Mouse (Mus musculus) mouse trophoblast stem cell (cell line): ENCODE measurements around the gene Mrpl51.

ENCODE experiments used
- in situ Hi-C, 2 experiments: fragments of 300-500 bp; cut with MseI, MboI; formaldehyde crosslinking; loops; 2 replicates in 1 of 2; 3 replicates in 1 of 2; pipeline ENCODE4 v1.15.1; 2025

Mrpl51 gene

DNA sequence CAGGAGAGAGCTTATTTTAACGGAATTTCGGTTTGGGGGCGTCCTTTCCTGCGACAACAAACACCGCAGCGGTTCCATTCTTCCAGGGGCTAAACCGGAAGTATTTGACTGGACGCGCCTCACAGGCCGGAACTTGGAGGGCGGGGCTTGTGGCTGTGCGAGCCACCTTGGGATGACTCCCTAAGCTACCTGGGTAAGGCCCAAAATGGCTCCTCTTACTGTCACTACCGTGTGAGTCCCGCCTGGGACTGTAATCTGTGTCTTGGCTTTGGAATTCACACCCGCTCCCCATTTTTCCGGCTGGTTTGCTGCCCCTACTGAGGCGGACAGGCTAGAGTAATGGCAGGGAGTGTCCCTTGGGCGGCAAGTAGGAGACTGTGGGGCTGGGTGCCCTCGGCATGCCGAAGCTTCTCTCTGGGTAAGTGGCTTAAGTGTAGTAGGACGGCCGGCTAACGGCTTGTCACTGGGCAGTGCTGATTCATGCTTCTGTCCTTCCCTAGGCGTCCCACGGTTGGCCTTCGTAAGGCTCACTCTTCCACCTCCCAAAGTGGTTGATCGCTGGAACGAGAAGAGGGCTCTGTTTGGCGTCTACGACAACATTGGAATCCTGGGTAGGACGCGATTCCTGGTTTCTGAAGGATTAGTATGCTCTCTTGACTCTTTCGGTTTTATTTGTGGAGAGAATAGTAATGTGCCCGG lies 564 bp downstream of the Mrpl51 start:
- in situ Hi-C loops = no loop called here

DNA sequence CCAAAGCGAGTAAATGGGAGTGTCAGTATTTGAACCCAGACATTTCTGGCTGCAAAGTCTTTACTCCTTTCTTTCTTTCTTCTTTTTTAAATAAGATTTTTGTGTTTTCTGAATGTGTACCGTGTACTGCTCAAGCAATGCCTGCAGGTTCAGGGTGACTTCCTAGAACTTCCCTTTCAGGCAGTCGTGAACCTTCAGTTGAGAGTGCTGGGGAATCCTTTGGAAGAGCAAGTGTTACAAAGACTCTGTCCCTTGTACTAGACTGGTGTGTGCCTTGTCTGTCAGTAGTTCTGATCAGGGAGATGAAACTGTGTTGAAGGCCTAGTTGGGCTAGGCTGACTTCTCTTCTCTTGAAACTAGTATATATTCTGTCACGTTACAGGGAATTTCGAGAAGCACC lies 1.2 kb downstream of the Mrpl51 start:
- in situ Hi-C loops = no loop called here

DNA sequence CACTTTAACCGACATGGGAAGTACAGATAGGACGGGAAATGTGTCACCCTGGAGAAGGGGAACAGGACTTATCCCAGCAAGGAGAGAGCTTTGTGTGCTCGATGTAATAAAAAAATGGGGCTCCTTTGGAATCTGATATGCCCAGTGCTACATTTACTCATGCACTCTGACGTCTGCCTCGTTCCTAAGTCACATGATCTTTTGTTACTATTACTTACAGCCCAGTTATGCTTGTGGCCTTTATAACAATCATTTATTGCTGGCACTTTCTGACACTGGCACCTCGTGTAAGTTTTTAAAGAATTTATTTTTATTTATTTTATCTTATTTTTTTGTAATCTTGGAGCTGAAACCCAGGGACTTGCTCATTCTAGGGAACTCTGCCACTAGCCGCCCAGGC lies 1.8 kb downstream of the Mrpl51 start:
- in situ Hi-C loops = no loop called here

DNA sequence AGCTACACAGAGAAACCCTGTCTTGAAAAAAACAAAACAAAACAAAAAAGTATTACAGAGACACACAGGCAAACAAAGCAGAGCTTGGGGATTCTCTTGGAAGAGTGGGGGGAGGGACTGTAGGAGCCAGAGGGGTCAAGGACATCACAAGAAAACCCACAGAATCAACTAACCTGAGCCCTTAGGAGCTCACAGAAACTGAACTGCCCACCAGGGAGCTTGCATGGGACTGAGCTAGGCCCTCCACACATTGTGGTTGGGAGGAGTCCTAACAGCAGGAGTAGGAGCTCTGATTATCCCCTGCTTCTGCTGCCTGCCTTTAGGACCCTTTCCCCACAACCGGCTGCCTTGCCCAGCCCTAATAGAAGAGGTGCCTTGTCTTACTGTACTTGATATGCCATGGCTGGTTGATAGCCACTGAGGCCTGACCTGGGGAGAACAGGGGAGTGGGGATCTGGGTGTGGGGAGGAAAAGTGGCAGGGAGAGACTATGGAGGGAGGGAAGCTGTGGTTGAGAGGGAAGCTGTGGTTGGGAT lies 4.0 kb downstream of the Mrpl51 start:
- in situ Hi-C loops = no loop called here

DNA sequence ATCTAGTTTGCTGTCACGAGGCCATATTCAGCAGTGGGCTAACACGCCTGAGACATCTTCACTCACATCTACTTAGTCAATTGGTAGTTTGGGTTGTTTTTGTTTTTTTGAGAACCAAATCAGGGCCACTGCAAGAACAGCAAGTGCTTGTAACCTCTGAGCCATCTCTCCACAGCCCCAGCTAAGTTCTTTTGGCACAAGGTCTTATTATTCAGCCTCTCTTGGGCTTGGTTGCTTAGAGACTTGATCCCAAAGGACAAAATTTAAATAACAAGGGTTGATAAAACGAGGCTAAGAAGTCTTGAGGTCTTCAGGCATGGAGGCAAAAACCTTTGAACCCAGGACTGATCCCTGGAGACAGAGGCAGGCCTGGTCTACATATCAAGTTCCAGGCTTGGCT lies 4.7 kb downstream of the Mrpl51 start:
- in situ Hi-C loops = no loop called here

DNA sequence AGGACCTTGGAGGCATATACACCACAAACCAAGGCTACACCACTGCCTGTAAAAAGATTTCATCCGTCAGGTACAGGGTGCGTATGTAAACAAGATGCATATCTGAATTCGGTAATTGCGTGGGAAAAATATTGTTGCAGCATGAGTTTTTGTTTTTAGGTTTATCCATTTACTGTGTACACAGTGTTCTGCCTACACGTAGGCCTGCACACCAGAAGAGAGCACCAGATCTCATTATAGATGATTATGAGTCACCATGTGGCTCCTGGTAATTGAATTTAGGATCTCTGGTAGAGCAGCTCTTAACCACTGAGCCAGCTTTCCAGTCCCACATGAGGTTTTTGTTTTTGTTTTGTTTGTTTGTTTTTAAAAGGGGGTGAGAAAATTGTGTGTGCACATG lies 5.6 kb downstream of the Mrpl51 start:
- in situ Hi-C loops = no loop called here

DNA sequence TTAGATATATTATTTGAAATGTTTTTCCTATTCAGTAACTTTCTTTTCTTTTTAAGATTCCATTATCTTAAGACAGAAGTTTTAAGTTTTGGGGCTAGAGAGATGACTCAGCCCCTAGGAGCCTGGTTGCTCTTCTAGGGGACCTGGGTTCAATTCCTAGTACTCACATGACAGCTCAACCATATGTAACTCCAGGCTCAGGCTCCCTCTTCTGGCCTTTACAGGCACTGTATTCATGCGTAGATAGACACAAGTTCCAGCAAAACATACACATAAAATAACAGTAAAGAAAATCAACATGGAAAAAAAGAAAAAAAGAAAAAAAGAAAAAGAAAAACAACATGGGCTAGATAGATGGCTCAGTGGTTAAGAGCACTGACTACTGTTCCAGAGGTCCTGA lies 18.8 kb downstream of the Mrpl51 start:
- in situ Hi-C loops = no loop called here

DNA sequence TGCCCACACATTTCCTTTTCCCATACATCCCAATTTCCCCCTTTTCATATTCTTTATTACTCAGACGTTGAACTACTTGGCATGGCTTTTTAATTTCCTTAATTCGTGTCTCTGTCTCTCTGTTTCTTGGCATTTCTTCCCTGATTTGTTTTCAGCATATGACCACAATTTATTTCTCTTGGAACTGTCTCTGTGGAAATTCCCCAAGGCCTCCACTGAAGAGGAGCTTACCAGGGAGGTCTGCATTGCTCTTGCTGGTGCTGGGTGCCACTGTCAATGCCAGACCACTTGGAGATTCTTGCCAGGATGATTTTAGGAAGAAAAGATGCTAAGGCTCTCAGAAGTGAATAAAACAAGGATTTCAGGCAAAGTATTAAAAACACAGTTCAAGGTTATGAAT lies 21.0 kb downstream of the Mrpl51 start:
- in situ Hi-C loops = no loop called here

DNA sequence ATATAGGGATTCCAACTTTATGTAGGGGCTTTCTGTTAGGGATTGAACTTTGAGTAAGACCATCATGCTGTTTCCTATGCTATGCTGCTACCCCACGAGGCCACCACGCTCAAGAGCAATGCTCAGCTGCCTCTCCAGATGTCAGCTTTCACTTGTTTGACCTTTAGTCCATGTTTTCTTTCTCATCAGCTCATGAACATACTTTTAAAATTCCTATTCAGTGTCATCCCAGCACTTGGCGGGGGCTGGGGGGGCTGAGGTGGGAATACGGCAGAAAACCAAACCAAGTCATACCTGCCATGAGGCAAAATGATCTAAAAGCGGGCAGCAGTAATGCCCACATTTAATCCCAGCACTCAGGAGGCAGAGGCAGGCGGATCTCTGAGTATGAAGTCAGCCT lies 21.5 kb downstream of the Mrpl51 start:
- in situ Hi-C loops = no loop called here

DNA sequence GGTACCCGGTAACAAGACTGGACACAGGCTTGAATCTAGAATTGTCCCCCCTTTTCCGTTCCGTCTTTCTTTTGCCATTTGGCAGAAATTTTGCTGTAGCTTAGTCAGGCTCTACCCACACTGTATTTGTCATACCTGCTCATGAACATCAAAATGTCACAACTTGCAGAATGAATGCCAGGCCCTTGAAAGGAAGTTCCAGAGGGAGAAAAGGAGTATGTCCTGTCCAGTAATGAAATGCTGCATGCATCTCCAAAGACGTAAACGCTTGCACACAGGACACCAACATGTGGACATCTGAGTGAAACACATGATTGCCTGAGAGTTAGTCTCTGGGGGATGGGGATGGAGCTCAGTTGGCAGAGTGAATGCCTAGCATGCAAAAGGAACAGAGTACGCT lies 22.1 kb downstream of the Mrpl51 start:
- in situ Hi-C loops = no loop called here

DNA sequence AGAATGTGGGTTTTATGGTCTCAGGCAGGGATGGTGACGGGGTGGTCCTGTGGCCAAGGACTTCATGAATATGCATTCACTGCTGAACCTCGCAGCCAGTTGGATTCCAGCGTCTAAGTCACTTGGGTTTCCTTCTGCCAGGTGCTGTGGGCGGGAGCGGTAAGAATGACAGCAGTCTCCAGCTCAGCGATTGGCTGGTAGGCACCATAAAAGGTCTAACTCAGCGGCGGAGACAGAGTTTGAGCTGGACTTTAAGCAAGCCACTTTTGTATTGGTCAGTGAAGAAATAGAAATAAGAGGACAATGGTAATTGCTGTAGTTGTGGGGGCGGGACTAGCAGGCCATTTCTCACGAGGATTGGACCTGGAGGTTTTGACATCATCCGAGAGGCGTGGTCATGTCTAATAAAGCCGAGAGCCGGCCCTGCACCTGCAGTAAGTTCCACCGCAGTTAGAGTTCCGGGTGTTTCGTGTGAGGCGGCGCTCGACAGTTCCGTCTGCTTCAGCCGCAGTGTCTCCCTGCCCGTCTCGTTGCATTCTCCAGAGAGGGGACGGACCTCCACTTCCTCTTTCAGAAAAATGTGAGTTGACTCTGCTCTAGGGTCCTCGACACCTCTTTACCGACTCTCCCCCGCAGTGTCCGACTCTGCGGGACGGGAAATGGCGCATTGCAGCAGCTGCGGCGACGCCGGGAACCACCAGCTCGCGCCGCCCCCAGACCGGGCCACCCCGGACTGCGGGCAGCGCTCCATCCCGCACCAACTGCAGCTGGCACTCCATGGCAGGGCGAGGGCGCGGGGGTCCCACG lies 23.8 kb downstream of the Mrpl51 start, which contains the start of gene Vamp1:
Gene Vamp1 (plus strand): TSS at position 404 of the 807 bp plus-strand sequence.
- in situ Hi-C loops = loop anchor here in 1 of 2 experiments (5.0 kb wide), 1 partner anchor 57 kb away; no protein-coding TSS in a partner anchor

DNA sequence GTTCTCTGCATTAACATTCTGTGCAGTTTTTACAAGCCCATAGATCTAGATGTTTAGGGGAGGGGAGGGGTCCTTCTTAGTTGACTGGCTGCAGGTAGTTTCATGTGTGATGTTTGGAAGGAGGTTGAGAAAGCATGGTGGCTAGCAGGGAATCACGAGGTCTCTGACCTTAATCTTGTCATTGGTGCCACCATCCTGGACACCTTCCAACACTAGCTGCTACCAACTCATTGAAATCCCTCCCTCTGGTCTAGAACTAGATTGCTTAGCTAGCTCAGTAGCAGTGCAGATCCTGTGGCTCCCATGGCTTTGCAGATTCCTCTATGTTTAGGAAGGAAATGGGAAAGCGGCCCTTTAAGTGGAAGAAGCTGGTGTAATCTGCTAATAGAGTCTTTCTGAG lies 25.3 kb downstream of the Mrpl51 start:
- in situ Hi-C loops = loop anchor here in 1 of 2 experiments (5.0 kb wide), 1 partner anchor 55 kb away; no protein-coding TSS in a partner anchor

DNA sequence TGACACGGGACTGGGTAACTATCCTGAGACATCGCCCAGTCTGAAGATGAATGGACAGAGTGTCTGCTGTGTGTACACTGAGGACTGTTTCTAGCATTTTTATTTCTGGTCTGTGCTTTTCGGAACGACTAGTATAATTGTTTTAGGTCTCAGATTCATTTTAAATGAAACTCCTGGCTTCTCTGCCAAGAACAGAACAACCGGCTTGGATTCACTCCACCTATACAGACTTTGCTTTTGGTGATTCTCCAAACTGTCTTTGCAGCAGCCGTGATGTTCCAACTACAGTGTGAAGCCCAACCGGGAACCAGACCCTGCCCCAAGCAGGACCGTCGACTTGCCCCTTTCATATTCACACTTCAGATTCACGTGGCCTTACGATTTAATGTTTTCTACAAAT lies 26.3 kb downstream of the Mrpl51 start:
- in situ Hi-C loops = loop anchor here in 1 of 2 experiments (5.0 kb wide), 1 partner anchor 54 kb away; no protein-coding TSS in a partner anchor

DNA sequence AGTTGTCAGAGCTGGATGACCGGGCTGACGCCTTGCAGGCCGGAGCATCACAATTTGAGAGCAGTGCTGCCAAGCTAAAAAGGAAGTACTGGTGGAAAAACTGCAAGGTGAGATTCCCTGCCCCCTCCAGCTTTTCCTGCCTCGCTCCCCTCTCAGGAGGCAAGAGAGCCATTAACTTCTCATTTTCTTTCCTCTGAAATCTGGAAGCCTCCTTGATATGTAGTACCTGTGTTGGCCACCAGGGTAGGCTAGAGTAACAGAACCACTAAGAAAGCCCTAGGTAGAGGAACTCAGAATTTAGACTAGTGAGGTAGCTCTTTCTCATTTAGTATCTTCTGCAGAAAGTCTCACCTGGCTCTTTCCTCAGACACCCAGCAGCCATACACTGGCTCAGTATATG lies 27.4 kb downstream of the Mrpl51 start:
- in situ Hi-C loops = loop anchor here in 1 of 2 experiments (5.0 kb wide), 1 partner anchor 53 kb away; no protein-coding TSS in a partner anchor

DNA sequence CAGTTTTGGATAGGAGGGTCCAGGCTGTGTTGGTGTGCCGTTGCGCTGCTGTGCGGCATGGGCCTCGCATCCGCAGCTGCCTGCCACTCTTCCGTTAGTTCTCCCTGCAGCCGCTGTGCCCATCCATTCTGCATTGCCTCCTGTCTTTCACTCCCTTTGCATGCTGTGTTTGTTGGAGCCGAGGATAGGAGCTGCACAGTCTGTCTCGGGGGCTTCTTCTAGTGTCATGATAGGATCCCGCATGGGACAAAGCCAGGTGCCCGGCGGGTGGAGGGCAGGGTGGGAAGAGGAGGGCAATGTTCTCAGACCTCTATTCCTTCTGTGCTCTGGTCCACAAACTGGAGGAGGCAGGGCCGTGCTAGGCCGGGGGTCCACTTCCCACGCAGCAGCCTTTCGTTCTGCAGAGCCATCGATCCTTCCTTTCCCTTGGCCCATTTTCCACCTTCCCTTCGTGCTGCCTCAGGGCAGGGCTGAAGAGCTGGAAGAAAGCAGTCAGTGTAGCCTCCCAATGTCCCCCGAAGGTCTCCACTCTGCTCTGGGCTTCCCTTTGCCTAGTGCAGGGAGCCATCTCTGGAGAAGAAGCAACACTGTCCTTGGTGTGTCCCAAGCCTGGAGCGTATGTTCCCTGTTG lies 29.6 kb downstream of the Mrpl51 start:
- in situ Hi-C loops = no loop called here

DNA sequence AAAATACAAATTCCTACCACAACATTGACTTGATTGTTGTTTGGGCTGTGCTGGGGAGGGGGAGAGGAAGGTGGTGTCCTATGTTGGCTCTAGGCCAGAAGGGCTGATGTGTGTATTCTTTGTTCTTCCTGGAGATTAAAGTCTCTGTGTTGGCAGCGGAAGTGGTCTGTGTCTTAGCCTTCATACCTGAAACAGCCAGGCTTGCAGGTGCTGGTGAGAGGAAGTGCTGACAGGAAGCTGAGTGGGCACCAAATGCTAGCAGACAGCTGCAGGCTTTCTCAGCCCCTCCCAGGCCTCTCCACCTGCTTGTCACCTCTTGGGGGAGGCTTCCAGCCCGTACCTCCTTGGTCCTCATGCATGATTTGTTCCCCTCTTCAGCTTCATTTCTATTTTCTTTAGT lies 30.5 kb downstream of the Mrpl51 start:
- in situ Hi-C loops = no loop called here

DNA sequence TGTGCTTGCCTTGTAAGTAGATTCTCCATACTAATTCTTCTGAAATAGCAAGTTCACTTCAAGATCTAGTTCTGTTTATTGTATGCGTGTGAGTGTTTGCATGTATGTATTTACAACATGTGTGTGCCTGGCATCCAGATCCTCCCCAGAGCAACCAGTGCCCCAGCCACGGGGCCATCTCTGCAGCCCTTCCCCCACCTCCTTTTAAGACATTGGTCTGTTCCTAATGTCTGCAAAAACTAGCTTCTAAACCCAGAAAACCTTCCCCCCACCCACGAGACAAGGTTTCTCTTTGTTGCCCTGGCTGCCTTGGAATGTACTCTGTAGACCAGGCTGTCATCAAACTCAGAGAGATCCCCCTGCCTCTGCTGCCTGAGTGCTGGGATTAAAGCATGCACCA lies 31.0 kb downstream of the Mrpl51 start:
- in situ Hi-C loops = no loop called here

DNA sequence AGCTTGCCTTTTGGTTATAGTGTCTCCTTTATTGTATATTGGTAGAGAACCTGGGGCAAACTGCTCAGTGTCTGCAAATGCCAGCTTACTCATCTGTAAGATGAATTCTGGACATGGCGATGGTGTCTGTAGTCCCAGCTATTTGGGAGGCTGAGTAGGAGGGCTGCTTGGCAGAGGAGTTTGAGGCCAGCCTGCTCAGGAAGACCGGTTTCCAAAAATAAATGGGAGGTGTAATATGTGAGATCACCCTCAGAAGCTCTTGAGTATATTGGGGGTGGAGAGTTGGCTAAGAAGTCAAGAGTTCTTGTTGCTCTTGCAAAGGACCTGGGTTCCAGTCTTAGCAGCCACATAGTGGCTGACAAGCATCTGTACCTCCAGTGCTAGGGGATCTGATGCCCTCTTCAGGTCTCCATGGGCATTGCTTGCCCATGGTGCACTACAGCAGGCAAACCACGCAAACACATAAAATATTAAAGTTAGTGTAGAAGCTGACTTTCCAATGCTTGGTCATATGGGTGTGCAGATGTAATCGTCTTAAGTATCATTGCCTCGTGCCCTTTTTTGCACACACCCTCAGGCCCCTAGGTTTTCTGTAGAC lies 34.0 kb downstream of the Mrpl51 start:
- in situ Hi-C loops = no loop called here

DNA sequence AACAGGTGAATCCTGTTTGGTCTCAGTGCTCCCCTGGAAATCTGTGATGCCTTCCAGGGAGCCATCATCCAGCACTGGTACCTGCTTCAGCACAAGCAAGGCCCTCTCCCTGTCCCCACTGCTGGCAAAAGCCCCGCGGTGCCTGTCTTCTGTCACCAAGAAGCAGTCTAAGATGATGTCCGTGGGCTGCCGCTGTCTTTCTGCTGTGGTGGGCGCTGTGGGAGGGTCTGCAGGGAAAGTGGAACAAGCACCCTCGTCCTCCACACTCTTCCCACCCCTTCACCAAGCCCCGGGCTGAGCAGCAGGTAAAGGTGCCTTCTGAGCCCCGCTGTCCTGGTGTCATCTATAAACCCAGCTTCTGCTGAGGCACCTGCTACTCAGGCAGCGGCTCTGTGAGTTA lies 39.0 kb downstream of the Mrpl51 start:
- in situ Hi-C loops = no loop called here

DNA sequence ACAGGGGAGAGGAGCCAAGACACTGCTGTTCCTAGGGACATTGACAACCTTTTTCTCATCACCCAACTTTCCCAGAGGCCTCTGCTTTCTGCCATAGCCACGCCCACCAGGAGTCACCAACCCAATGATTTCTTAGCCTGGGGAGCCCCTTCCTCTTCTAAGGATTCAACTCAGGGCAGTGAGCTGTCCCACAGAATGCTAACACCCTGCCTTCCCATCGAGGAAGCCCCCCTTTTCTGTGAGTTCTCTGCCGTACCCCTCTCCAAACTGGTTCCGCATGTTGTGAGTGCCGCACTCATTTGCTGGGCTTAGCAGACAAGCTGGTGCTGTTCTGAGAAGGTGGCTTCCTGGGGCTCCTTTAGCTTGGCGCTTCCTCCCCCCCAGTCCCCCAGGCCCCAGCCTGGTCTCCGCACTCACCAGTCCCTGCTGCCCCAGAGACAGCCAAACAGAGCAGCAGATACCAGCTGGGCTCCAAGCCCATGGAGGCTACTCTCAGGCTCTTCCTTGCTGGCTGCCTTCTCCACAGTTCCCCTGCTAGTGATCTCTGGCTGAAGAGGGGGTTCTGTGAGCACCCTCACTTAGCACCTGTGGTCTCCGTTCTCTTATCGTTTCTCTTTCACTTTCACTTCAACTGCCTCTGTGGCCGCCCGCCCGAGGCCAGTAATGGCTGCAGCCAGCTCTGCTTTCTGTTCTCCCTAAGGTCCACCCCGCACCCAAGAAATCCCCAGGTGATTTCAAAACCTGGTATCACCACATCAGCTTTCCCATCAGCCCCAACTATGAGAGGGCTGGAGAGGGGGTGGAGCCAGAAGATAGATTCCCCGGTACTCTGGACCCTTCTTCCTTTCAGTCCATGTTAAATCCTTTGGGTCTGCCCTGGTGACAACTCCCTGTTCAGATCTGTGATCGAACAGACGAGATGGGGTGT lies 39.8 kb downstream of the Mrpl51 start, which contains the start of gene Tapbpl:
Gene Tapbpl (minus strand): TSS at position 744 of the 928 bp plus-strand sequence.
- in situ Hi-C loops = no loop called here

DNA sequence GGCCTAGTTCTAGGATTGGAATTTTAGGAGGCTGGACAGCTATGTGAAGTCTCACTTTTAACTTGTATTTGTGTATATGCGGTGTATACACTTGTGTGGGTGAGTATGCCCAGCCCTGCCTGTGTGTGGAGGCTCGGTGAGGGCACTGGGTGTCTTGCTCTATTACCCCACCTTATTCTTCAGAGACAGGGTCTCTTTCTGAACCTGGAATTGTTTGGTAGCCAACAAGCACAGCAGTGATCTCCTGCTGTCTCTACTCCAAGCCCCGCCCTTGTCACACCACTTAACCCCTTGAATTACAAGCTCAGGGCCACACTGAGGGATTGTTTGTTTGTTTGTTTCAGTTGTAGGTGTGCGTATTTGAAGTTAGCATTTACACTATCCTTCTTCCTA lies 40.4 kb downstream of the Mrpl51 start:
- in situ Hi-C loops = no loop called here
